Mouse (Mus musculus): Measurements from ENCODE around the gene Cby3.
A peak's percentile ranks its signal among the peaks of the same experiment; 100 is the strongest.

Cby3 gene

DNA sequence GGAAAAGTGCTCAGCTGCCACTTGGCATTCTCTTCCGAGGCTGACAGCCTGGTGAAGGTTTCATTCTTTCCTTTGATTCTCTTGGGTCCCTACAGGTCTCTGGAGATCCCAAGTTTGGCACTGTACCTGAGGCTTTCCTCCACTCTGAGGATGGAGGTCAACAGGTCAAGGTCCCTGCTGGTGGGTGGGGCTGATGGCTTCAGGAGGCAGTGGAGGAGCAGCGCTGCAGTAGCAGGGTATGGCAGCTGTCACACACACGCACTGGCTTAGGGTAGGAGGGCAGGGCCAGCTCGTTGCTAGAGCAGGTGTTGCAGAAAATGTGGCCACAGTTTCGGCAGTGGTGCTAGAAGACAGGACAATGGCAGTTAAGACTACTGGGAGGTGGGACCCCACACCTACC, 35.4 kb downstream of the Cby3 start:
- no peak for DNase-seq (ENCODE audit: low spot score)

DNA sequence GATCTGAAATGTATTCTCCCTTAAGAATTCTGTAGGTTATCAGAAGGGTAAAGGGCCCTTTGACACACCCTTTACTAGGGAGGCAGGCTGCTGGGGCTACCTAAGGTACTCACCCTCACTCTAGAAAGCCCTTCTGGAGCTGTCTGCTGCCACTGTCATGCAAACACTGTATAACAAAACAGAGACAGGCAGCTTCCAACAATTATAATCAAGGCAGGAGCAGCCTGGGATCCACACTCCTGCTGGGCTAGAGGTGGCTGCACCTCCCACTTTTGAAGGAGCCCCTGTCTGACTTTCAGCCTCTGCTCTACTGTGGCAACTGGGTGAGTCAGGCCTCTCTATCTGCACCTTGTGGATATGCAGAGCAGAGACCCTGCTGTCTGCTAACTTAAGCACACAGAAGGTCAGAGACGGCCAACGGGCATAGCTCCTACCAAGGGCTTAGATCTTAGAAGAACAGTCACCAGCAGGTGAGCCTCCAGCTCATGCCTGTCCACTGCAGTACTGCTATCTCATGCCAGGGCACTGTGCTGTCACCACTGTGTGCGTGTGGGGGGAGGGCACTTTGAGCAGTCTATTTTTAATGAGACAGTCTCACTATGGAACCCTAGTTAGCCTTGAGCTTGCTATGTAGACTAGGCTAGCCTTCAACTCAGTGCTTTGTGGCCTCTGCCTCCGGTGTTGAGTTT, 37.2 kb downstream of the Cby3 start:
- DNase-seq (ENCODE audit: low spot score), result no peak

DNA sequence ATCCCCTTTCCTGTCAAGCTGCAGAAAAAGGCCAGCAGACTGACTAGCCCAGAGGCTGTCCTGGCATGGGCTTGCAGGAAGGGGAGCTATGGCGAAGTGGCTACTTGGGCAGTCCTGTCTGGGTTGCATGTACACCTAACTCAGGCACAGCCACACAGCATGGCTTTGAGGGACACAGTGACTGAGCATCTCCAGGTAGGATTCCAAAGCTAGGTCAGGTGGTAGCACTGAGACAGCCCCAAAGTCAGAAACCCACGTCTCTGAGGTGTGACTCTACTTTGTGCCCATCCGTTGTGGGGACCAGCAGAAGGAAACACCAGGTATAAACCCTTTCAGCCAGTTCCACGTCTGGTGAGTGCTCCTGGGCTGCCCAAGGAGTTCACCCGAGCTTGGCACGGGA, 39.0 kb downstream of the Cby3 start:
- no peak for DNase-seq (ENCODE audit: low spot score)

DNA sequence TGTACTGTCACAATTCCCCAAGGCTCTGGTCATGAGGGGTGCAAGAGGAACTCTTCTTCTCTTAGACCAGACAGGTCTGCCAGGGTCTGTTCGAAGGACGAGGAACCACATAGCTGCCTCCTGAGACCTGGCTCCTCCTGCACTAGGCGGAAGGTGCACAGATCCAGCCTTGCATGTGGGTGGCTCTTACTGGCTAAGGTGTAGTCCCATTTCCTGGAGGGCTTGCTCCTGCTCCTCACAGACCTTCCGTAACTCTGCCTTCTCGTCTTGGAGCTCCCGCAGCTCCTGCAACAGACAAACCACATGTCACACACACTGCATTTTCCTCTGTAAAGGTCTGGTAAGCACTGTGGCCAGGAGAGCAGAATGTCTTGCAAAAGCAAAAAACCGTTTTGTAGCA, 40.5 kb downstream of the Cby3 start:
- no peak for DNase-seq (ENCODE audit: low spot score)

DNA sequence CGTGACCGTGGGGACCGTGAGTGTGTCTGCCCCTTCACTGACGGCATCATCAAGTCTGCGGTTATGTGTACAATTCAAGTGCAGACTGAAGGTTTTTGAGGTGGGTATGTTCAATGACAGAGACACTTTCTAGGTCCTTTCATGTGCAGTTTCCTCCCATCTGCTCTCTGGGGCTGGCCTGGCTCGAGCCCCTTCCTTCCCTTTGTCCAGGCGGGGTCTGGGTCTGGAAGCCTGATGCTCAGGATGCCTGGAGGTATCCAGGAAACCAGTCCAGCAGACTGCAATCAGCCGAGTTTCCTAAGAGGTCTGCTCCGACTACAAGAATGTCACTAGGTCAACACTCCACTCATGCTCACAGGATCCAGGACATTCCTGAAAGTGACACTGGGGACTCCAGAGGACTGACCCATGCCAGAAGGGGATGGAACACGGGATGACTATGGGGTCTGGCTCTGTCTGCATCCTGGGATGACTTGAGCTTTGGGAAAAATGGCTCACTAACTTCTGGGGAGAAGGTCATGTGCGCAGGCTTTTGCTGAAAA, 42.6 kb downstream of the Cby3 start:
- no peak for DNase-seq (ENCODE audit: low spot score)

DNA sequence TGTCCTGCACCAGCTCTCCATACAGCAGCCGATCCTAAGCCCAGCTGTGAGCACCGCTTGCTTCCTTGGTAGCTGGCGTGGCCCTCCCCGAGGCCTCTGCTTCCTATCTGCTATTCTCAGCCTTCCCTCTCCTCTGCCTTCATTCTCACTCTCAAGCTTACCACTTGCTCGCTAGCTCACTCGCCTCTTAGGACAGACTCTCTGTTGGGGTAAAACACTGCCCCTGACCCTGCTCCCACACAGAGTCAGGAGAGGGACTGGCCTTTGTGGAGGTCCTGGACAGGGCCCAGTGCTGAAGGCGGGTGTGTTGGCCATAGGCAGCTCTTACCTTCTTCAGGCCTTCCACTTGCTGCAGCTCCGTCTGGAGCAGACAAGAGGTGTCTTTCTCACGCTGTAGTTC, 43.1 kb downstream of the Cby3 start:
- no peak for DNase-seq (ENCODE audit: low spot score)

DNA sequence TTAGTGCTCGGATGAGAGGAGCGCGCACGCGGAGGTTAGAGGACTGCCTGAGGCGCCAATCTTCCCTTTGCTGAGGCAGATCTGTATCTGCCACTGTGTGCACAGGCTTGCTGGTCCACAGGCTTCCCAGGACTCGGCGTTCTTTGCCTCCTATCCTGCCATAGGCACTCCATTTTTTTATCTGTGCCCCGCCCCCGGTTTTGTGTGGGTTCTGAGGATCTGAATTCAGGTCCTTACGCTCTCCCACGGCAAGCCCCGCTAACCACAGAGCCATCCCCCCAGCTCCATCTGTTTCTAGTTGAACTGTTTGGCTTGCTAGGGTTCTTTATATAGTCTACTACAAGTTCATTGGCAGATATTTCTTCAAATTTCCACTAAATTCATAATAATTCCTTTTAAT, 44.5 kb downstream of the Cby3 start:
- DNase-seq (ENCODE audit: low spot score), result peak; percentile 35

DNA sequence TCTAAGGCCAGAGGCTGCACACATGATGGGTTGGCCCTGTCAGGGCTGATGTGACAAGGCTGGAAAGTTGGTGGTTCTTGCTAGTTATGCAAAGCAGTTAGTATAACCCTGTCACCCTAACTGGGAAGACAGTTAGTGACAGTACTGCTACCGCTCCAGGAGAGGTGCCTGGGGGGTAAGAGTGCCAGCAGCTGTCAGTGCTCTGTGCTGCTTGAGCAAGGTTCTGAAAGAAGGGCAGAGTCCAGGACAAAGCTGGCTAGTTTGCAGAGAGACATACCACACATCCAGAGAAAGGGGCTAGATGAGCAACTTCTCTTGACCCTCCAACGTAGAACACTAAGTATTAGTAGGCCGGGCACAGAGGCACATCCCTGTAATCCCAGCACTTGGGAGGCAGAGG, 48.2 kb downstream of the Cby3 start:
- no peak for DNase-seq (ENCODE audit: low spot score)

DNA sequence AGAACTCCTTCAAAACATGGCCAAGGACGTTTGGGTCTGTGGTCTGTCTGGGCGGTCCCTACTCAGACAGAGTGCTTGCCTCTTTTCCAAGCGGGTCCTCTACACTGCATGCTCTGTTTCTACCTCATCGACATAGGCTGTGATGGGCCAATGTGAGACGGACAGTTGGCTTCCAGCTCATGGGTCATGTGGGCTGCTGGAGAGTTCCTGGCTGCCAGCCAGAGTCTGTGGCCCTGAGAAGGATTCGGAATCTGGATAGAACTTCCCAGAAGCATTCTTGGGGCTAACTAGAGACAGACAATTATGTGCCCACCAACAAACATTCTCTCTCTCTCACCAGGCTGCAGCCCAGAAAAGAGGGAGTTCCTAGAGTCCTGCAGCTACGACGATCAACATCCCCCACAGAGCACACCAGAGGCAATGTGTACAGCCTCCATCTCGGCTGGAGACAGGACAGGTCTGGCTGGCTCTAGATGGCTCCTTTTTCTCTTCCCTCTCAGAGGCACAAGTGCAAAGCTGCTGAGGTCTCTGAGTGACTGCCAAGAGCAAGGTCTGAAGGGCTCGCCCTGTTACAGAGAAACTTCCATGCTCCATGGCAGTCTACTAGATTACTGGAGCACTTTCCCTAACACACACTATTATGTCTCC, 49.2 kb downstream of the Cby3 start:
- DNase-seq (ENCODE audit: low spot score), result no peak

DNA sequence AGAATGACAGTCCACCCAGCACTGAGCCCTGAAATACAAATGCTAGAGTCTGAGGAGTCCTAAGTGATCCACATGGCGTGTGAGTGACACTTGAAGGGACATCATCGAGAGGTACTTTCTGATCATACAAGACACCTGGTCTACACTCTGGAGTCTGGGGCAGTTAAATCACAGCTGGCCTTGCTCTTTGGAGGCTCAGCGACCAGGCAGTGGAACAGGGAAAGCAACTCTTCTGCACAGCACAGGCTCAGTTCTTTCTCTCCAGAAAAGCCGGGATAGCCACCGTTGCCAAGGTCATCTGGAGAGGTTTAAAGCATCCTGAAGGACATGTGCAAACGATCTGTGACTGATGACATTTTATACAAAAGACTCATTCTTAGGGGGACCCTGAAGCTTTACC, 53.0 kb downstream of the Cby3 start:
- no peak for DNase-seq (ENCODE audit: low spot score)

Measured in urinary bladder, postnatal 14 days (tissue).